Mouse (Mus musculus): Measurements from ENCODE around the gene Fam189b. TPM values are rescaled to one million over a fixed set of nuclear protein-coding genes. Genes with fewer than 3 reads are reported as not detected.
A peak's percentile ranks its signal among the peaks of the same experiment; 100 is the strongest.

The Fam189b gene
- total and polyA plus RNA-seq, 2 experiments from 2014 or later: 8.9 to 31.8 TPM

- TF ChIP-seq CTCF (IDR thresholded peaks at IDR 0.05; ENCODE audit: low read depth): no peak
- ATAC-seq (no peak), DNase-seq (no peak)
- H3K27ac ChIP-seq (ENCODE audit: low read depth, low read length): no peak overlapping the region
- H3K4me1 ChIP-seq (ENCODE audit: insufficient read depth): peaks cover 9% of the 10 kb centered on the region
- H3K36me3 ChIP-seq (ENCODE audit: insufficient read depth): peaks cover 52% of the 10 kb centered on the region
- 94% methylated on average over 13 of the region's 13 CpGs for WGBS
- no peak overlapping the region for H3K9ac ChIP-seq
- no peaks in the 10 kb centered on the region for H3K9me3 ChIP-seq (ENCODE audit: low read length)
- no peak overlapping the region for H3K4me2 ChIP-seq (ENCODE audit: low read depth)
- H3K4me3 ChIP-seq (ENCODE audit: low read depth, low read length): no peak overlapping the region
- no peaks in the 10 kb centered on the region for H3K27me3 ChIP-seq (ENCODE audit: insufficient read depth, low read length)
Observed at GRCm38 (mm10) chr3:89208075-89208657, 25.2 kb downstream of the Fam189b start.

- 83% methylated on average over 6 of the region's 6 CpGs for WGBS
- H3K4me3 ChIP-seq (ENCODE audit: low read depth, low read length): no peak overlapping the region
- H3K9ac ChIP-seq: no peak overlapping the region
- H3K36me3 ChIP-seq (ENCODE audit: insufficient read depth): peaks cover 52% of the 10 kb centered on the region
- no peak for ATAC-seq
- DNase-seq: no peak
- no peaks in the 10 kb centered on the region for H3K27me3 ChIP-seq (ENCODE audit: insufficient read depth, low read length)
- no peak overlapping the region for H3K4me2 ChIP-seq (ENCODE audit: low read depth)
- H3K27ac ChIP-seq (ENCODE audit: low read depth, low read length): no peak overlapping the region
- peaks cover 8% of the 10 kb centered on the region for H3K4me1 ChIP-seq (ENCODE audit: insufficient read depth)
- no peak for TF ChIP-seq CTCF (IDR thresholded peaks at IDR 0.05; ENCODE audit: low read depth)
- no peaks in the 10 kb centered on the region for H3K9me3 ChIP-seq (ENCODE audit: low read length)
Observed at GRCm38 (mm10) chr3:89208736-89209135, 25.8 kb downstream of the Fam189b start.

GRCm38 (mm10) chr3:89209731-89210130 lies 26.8 kb downstream of the Fam189b start:
- WGBS: 87% methylated on average over 7 of the region's 7 CpGs
- DNase-seq (no peak), ATAC-seq (no peak)
- H3K4me1 ChIP-seq (ENCODE audit: insufficient read depth): peaks cover 8% of the 10 kb centered on the region
- no peak overlapping the region for H3K27ac ChIP-seq (ENCODE audit: low read depth, low read length)
- TF ChIP-seq CTCF (IDR thresholded peaks at IDR 0.05; ENCODE audit: low read depth): no peak
- peaks cover 45% of the 10 kb centered on the region for H3K36me3 ChIP-seq (ENCODE audit: insufficient read depth)
- H3K9me3 ChIP-seq (ENCODE audit: low read length): no peaks in the 10 kb centered on the region
- no peak overlapping the region for H3K4me3 ChIP-seq (ENCODE audit: low read depth, low read length)
- H3K9ac ChIP-seq: no peak overlapping the region
- H3K27me3 ChIP-seq (ENCODE audit: insufficient read depth, low read length): no peaks in the 10 kb centered on the region
- no peak overlapping the region for H3K4me2 ChIP-seq (ENCODE audit: low read depth)

GRCm38 (mm10) chr3:89210162-89210561 lies 27.2 kb downstream of the Fam189b start:
- 83% methylated on average over 13 of the region's 13 CpGs for WGBS
- no peak for DNase-seq
- no peak overlapping the region for H3K9ac ChIP-seq

DNA sequence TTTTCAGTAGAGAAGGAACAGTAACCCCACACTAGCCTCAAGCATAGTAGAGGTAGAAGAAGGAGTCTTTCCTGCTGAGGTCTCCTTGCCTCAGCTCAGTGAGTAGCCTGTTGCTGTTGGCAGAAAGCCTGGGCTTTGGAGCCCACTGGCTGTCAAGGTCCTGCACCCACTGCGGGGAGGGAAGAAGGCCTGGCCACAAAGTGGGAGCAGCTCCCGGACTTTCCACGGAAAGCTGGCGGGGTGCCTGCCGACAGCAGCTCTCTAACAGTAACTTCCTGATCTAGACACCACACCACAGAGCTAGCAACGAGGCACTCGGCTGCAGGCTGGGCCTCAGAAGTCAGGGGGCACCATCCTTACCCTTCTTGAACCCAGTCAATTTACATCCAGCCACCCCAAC lies 27.8 kb downstream of the Fam189b start:
- no peak for ATAC-seq
- no peak for TF ChIP-seq CTCF (IDR thresholded peaks at IDR 0.05; ENCODE audit: low read depth)
- Histone ChIP-seq H3K4me3 (ENCODE audit: low read depth, low read length) (no peak overlapping the region), H3K4me1 (ENCODE audit: insufficient read depth) (peaks cover 8% of the 10 kb centered on the region), H3K36me3 (ENCODE audit: insufficient read depth) (peaks cover 41% of the 10 kb centered on the region), H3K27ac (ENCODE audit: low read depth, low read length) (no peak overlapping the region), H3K27me3 (ENCODE audit: insufficient read depth, low read length) (no peaks in the 10 kb centered on the region), H3K4me2 (ENCODE audit: low read depth) (no peak overlapping the region), H3K9me3 (ENCODE audit: low read length) (no peaks in the 10 kb centered on the region), H3K9ac (no peak overlapping the region)
- DNase-seq: no peak
- WGBS: 85% methylated on average over 7 of the region's 7 CpGs

More at GRCm38 (mm10) chr3:89210162-89210561, 27.2 kb downstream of the Fam189b start:
- H3K36me3 ChIP-seq (ENCODE audit: insufficient read depth): peaks cover 42% of the 10 kb centered on the region
- no peaks in the 10 kb centered on the region for H3K27me3 ChIP-seq (ENCODE audit: insufficient read depth, low read length)
- H3K27ac ChIP-seq (ENCODE audit: low read depth, low read length): no peak overlapping the region
- no peak overlapping the region for H3K4me2 ChIP-seq (ENCODE audit: low read depth)
- peaks cover 8% of the 10 kb centered on the region for H3K4me1 ChIP-seq (ENCODE audit: insufficient read depth)
- no peaks in the 10 kb centered on the region for H3K9me3 ChIP-seq (ENCODE audit: low read length)
- H3K4me3 ChIP-seq (ENCODE audit: low read depth, low read length): no peak overlapping the region
- ATAC-seq: no peak
- no peak for TF ChIP-seq CTCF (IDR thresholded peaks at IDR 0.05; ENCODE audit: low read depth)

- DNase-seq (peak; percentile 94), ATAC-seq (peak; percentile 89)
- Histone ChIP-seq H3K36me3 (ENCODE audit: insufficient read depth) (peaks cover 16% of the 10 kb centered on the region), H3K9ac (peak overlapping the region; percentile 86), H3K4me3 (ENCODE audit: low read depth, low read length) (peak overlapping the region; percentile 79), H3K27ac (ENCODE audit: low read depth, low read length) (peak overlapping the region; percentile 97), H3K4me2 (ENCODE audit: low read depth) (peak overlapping the region; percentile 84), H3K27me3 (ENCODE audit: insufficient read depth, low read length) (no peaks in the 10 kb centered on the region), H3K4me1 (ENCODE audit: insufficient read depth) (peaks cover 8% of the 10 kb centered on the region), H3K9me3 (ENCODE audit: low read length) (no peaks in the 10 kb centered on the region)
- no peak for TF ChIP-seq CTCF (IDR thresholded peaks at IDR 0.05; ENCODE audit: low read depth)
- WGBS: 2% methylated on average over 68 of the region's 69 CpGs
Observed at GRCm38 (mm10) chr3:89213803-89214530, 31.0 kb downstream of the Fam189b start.

Data from forebrain, postnatal 0 days (tissue).